Mouse (Mus musculus) layer of hippocampus, postnatal 14 days (tissue): ENCODE data around the gene Spata2. TPM values are rescaled to one million over a fixed set of nuclear protein-coding genes. Genes with fewer than 3 reads are reported as not detected.

Experiments
- DNase-seq, 2 experiments: peaks; one replicate each; pipeline ENCODE4 v3.0.0; 2021 to 2022; ENCODE audit warnings: low spot score in 2 of 2, mixed read lengths in 1 of 2
- total RNA-seq, 2 experiments: library from RNA; stranded (reverse); gene quantifications; 2 replicates each; pipeline ENCODE4 v1.2.3; 2021

The Spata2 gene
- total RNA-seq, 2 experiments from 2014 or later = 65.3 to 67.2 TPM

DNA sequence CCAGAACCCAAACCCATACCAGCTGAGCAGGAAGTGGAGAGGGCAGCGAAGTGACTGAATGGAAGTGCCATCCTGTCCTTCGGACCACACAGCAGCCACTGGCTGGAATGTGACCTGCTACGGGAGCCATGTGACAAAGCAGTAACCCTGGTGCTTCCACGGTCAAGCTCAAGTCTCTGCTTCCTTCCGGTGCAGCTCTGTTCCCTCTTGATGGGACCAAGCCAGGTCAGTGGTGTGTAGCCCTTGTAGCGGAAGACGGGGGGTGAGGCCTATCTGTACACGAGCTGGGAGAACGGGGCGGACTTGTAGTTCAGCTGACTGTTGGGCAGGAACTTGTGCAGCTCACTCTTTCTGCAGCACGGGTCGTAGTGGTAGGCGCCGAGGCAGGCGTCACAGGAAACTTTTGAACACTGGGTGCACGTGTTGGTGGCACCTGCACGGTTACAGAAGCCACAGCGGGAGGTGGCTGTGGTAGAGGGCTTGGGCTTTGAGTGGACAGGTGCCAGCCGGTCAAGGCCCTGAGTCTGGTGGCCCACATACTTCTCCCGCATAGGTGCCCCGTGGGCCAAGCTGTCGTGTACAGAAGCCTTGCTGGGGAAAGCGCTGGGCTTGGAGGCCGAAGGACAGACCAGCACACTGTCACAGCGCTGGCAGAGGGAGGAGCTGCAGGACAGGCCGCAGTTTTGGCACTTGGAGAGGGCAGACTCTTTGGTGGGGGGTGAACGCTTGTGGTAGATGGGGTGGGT is 9.4 kb downstream of the Spata2 start:
- no peak for DNase-seq

DNA sequence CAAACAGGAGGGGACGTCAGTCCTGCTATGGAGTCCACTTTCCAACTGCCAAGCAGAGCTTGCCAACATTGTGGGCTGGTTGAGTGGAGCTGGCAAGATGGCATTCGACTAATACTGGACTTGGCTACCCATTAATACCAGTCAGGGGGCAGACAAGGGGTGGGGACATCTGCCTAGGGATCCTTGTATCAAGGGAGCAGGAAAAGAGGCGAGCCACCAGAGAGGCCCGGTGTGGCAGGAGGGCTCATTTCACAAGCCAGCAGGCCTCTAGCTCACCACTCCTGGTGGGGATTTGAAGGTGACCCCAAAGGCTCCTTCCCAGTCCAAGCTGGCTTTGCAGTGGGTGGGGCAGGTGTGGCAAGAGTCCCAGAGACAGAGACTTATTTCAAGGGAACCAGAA is 10.0 kb downstream of the Spata2 start:
- DNase-seq = no peak

DNA sequence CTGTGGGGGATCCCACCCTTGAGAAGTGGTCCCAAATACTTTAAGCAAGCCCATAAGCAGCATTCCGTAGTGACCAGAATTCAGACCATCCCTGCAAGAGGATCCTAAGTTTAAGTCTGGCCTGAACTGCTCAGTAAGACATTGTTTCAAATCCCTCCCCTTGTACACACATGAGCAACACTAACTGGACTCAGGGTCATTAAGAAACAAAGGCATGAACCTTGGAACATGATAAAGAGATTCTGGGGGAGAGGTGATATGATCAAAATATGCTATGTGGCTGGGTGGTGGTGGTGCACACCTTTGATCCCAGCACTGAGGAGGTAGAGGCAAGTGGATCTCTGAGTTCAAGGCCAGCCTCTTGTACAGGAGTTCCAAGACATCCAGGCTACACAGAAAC is 13.2 kb downstream of the Spata2 start:
- DNase-seq = no peak

DNA sequence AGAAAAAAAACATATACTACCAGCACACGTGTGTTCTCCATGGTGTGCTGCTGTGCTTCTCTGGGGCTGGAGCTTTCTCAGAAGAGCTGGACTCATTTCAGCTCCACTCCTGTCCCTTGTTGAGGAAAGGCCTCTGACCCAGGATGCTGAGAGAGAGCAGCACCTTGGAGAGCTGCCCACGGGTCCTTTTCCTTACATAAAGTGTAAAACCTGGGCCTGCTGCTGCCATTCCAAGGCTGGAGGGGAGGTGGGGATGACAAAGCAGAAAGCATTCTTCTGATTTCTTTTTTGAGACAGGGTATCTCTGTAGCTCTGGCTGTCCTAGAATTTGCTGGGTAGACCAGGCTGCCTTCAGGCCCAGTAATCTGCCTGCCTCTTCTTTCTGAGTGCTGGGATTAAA is 14.6 kb downstream of the Spata2 start:
- no peak for DNase-seq

DNA sequence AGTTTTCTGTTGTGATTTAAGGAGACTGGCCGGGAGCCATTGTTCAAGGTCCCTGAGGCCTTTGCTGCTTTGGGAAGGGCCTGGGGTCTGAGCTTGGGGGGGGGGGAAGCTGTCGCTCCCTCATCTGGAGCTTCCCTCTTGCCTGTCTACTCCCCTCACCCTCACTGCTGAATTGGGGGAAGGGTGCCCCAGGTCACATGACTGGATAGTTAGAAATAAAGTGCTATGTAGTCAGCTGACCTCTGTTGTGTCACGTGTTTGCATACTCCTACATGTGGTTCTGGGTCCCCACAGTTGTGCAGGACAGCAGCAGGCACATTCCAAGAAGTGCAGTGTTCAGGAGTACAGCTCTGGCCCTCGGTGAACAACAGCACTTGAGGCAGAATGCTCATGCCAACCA is 15.9 kb downstream of the Spata2 start:
- DNase-seq = no peak

DNA sequence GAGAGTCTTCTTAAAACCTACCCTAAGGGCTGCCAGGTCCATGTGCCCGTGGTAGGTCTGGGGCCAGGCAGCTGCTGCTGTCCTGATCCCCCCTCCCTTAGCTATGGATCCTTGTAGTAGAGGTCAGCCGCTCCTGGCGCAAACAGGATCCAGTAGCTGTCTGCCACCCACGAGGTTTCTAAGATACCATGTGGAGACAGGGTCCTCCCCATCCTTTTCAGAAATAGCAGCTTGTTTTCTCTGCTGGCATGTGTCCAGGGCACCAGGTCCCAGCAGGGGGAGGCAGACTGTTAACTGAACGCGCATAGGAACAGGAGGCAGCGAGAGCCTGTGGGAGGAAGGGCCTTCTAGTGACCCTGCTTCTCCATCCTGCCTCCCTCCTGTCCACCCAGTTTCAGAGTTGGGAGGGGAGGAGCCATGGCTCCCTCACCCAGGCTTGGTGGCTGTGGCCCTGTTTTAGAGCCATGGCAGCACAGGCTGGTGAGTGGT is 16.4 kb downstream of the Spata2 start:
- DNase-seq = peak; percentile 80 to 83

DNA sequence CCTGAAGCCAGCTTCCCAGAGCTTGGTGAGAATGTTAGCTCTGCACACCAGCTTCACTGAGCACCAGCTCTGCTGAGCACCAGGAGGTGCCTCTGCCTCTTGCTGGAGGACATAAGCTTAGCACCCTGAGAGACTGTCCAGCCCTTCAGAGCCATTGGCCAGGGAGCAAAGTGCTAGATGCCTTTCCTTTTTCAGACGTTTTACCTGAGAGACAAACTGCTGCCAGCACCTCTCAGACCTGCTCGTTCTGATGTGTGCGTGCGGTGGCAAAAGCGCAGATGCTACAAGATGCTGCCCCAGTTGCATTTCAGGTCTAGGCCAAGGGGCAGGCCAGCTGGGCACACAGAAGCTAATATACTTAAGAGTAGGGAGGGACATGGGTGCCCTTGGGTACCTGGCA is 17.1 kb downstream of the Spata2 start:
- DNase-seq = no peak

DNA sequence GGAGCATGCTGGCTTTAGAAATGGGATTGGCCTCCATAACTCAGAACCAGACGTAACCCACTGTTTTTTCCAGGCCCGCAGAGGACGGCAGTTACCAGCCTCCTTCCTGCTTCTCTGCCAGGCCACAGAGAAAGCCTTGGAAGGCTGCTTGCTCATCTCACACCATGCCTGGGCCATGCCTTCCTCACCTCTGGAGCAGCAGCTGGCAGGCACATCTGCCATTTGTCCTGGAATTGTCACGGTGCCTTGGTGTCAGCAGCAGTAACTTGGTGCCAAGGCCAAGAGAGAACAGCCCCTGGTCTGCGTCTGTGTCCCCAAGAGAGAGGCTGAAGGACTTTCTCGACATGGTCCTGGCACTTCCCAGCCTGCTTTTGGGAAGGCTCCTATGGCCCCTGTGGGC is 18.5 kb downstream of the Spata2 start:
- DNase-seq = no peak

DNA sequence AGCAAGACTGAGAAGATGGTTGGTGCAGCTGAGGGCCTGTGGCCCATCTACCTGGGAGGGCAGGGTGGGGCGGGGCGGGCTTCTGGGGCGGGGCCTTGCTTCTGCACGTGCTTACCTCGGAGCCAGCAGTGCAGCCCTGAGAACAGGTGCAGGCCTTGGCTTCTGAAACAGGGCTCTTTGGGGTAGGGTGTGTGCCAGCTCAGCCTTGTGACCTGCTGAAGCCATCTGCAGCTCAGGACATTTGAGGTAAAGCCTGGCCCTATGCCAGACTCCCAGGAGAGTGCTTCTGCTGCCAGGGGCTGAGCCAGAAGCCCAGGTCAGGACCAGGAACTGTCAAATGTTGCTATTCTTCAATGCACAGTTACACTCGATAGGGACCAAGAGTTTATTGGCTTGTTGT is 21.1 kb downstream of the Spata2 start:
- DNase-seq = no peak

DNA sequence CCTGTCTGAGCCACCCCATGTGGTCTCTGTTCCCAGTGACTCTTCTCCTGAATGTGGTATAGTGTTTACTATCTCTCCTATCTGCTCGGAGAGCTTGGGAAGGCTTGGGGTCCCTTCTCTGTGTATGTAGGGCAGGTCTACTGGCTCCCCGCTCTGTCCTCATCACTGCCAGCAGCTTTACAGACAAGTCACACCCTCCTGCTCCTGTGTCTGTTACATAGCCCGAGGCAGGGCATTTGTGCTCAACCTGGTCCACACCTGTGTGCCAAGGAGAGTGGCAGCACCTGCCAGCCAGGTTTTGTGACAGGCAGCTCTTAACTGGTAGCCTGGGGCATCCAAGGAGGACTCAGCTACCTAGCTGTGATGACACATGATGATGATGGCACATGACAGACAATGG is 22.1 kb downstream of the Spata2 start:
- DNase-seq = no peak

DNA sequence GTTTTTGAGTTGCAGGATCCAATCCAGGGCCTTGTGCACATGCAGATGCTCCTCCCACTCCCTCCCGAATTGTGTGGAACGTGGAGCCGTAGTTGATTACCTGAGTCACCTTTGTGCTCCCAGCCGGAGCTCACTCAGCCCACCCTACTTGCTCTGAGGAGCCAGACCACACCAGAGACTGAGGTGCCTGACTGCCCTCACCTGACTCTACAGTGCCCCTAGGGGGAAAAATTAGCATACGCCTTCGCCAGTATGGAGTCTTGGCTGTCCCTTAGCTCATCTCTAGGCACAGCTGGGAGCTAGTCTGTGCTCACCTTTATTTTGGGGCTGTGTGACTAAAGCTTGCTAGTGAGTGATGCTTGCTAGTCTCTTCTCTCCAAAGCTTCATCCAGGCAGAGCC is 24.2 kb downstream of the Spata2 start:
- DNase-seq = no peak

DNA sequence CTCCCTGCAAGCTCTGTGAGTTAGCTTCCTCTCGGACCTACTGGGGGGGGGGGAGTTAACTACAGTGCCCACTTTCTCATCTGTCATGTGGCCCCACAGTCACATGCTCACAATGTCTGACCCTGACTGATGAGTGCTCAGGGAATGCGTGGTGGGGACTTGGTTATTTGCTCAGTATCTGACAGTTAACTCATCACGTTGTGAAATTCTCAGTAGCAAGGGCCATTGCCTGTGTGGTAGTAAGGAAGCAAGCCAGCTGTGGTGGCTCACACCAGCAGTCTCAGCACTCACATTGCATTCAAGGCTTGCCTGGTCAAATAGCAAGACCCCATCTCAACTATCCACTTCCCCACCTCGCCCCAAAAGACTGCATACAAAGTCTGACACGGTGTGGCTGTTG is 25.5 kb downstream of the Spata2 start:
- no peak for DNase-seq

DNA sequence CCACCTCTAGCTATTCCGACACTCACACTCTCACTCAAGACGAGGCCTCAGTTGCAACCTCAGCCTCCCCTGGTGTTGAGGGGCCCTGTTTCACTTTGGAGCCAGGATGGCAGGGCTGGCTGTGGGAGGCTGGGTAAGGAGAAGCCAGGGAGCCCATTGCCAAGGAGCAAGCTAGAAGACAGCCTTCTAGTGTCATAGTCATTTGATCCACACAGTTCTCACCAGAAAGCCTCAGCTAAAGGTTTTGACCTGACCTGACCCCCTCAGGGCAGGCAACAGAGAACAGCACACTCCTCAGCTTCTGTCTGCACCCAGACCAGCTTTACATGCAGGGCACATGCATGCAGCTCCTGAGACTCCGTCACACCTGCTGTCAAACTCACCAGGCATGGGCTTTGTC is 26.7 kb downstream of the Spata2 start:
- DNase-seq = no peak

DNA sequence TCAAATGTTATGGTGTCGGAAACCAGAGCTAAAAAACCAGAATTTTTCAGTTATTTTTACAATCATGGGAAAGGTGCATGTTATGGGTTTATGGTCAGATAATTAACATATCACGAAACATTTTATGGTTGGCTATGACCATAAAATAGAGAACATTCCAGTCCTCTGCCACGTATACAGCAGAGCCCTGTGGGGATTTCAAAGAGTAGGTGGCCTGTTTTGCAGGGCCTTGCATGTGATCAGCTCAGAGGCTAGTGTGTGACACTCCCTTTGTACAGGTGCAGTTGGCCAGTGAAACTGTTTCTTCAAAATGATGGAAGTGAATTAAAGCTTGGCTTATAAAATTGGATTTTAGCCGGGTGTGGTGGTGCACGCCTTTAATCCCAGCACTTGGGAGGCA is 28.9 kb downstream of the Spata2 start:
- DNase-seq = no peak

DNA sequence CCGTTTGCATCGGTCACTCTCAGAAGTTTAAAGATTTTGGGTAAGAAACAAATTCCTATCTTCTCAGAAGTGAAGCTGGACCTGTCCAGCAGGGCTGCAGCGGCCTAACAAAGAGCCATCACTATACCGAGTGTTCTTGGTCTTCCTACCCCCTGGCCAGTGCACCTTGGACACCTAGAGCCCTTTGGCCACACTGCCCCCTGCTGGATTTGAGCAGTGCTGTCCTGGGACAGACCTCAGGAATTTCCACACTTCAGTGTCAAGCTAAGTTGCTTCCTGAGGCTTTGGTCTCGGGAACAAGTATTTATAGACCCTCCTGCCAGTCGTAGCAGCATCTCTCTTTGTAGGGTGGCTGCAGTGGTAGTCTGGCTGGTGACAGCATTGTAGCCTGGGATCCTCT is 29.7 kb downstream of the Spata2 start:
- no peak for DNase-seq

DNA sequence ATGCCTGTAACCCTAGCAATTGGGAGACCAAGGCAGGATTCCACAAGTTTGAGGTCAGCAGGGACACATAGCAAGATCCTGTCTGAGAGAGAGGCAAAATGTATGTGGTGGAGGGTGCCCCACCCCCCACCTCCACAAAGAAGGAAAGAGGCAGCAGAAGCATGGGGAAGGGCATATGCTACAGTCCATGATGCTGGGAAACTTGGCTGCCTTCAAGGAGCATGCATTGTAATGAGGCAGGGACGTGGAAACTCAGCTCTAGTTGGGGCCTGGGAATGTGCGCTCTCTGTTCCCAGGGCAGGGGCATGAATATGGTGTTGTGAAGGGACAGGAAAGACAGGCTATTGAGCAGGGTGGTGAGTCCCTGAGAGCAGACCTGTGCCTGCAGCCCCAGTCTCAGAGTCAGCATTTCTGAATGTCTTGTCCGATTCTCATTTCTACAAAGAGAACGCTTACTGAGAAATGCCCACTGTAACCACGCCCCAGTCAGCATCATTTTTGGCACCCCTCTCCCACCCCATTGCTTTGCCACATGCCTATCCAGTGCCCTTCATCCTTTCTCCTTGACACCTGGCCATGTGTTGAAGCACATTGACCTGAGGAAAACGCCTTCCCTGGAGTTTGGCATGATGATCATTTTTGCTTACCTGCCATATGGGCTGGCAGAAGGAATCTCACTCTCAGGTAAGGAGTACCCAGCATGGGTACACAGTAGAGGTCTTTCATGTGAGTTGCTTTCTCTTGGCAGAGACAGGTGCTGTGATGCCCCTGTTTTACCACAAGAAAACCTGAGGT is 33.4 kb downstream of the Spata2 start:
- DNase-seq = no peak

DNA sequence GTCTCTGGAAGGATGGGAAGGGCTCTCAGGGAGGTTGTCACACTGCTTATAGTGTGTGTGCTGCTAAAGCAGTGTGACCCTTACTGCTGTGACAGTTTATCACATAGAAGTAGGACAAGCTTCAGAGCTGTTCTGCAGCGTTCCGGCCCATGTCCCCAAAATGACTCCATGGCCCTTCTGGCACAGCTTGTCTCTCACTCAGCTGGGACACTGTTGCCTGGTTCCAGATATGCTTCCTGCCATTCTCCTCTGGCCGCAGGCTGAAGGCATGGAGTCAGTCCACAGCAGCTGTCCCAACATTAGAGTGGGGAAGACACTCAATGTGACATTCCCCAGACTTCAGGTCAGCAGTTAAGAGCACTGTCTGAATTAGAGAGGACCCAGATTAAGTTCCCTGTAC is 34.1 kb downstream of the Spata2 start:
- no peak for DNase-seq

DNA sequence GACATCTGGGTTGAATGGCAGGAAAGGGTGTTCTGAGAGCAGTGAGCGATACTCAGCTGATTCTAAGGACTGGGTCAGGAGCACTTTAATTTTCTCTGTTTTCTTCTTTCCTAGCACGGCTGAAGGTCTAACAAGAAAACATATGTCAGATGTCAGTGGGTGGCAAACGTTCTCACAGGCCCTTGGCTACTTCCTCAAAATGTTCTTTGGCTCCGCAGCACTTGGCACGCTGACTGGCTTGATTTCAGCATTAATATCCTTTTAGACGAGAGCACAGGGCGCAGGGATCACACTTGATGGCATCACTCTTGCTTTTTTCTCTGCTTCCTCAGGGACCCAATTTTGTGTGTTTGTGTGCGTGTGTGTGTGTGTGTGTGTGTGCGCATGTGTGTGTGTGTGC is 35.5 kb downstream of the Spata2 start:
- DNase-seq = no peak

DNA sequence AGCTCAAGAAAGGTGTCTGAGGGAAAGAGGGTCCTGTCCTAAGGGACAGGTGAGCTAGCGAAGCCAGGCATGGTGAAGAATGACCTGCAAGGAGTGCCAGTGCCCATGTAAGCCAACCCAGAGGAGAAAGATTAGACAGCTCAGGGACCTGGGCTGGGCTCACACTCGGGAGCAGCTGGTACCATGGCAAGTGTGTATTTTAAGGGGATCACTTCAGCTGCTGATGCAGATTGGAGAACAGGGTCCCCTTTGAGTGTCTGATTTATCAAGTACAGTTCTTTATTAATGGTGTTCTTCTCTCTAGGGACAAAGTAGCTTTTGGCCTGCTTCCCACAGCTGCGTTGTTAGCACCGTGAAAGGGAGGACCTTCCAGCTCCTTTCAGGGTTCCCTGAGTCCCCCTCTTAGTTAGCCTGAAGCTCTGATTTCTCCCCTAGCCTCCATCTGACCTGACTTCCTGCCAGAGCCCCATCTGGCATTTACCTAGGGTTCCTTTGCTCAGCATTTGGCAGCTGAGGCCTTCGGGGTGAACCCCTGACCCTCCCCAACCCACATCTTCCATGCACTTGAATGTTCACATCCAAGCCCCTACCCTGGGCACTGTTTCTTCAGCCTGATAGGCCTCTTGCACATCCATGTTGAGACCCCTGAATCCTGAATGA is 36.2 kb downstream of the Spata2 start:
- DNase-seq = no peak

DNA sequence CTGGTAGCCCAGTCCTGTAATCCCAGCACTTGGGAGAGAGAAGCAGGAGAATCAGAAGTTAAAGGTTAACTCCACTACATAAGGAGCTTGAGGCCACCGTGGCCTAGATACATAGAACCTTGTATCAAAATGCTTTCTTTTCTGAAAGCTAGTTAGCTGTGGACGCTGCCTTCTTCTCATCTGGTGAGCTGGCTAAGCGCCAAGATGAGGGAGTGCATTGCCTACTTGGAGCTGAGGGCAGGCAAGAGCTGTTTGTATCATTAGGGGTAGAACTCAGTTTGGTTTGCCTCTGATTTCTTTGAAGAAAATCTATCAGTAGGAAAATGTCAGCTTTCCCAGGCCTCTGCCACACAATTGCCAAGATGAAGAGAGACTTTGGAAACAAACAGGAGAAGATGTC is 38.9 kb downstream of the Spata2 start:
- DNase-seq = no peak

DNA sequence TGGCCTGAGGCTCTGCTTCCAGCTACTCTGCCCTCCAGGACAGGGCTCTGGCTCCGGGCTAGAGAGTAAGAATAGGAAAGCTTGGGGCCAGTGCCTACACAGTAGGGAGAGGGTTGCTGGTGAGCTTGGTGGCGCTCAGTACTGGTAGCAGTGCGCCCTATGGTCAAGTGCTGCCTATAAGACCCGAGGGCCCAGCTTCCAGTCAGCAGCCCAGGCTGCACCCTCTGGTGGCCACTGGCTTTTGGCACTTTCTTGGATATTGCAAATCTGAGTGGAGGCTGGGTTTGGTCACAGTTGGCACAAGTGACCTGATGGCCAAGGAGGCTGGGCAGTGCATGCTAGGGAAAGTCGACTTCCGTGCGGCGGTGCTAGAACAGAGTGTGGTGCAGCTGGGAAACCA is 42.0 kb downstream of the Spata2 start:
- no peak for DNase-seq
